Mouse (Mus musculus): ENCODE measurements around the gene Lrrc55.

DNA sequence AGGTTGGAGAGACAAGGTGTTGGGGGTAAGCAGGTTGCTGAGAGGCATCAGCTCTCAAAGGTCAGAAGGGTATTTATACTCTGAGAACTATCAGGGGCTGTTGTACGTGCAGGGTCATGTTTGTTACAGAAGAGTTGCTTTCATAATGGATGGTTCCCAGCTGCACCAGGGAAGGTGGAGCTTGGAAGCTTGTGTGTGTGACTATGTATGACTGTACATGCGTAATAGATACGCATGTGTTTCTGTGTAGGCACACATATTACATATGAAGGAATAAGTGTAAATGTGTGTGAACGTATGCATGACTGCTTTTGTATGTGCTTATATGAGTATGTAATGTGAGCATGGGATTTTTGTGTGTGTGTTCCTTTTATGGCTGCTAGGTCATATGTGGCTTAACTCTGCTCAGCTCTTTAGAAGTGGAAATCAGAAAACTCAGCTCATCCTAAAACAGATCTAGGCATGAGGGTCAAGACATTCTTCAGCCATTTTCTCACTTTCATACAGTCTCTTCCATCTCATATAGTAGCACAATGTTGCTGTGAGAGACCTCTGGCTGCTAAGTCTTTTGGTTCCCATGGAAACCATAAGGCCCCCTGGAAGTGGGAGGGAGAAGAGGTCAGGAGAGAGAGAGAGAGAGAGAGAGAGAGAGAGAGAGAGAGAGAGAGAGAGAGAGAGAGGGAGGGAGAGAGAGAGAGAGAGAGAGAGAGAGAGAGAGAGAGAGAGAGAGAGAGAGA lies 35.9 kb downstream of the Lrrc55 start:
- TF ChIP-seq POLR2A (IDR thresholded peaks at IDR 0.05; ENCODE audit: control insufficient read depth in 1 of 2, insufficient read depth in 1 of 2, low read depth in 1 of 2, low read length in 2 of 2, poor library complexity in 1 of 2) (no peak), EP300 (IDR thresholded peaks at IDR 0.05; ENCODE audit: low read depth in 1 of 2, low read length in 2 of 2) (no peak), CTCF (IDR thresholded peaks at IDR 0.05 in 2 of 3, conservative IDR thresholded peaks at IDR 0.05 in 1 of 3; ENCODE audit: control insufficient read depth in 1 of 3, insufficient read depth in 1 of 3, low read depth in 2 of 3, low read length in 3 of 3, poor library complexity in 1 of 3, severe bottlenecking in 1 of 3) (no peak), CHD1 (IDR thresholded peaks at IDR 0.05; ENCODE audit: low read depth, low read length) (no peak), MAFK (IDR thresholded peaks at IDR 0.05; ENCODE audit: borderline replicate concordance, low read depth, low read length) (no peak), TBP (IDR thresholded peaks at IDR 0.05; ENCODE audit: low read depth, low read length) (no peak)
